Mouse (Mus musculus) brain, embryonic 14.5 days (tissue): Measurements from ENCODE around the gene Cep170.

ENCODE experiments used
- CTCF ChIP-seq: fragments of 200-500 bp; IDR thresholded peaks from 2 replicates; pipeline ENCODE4 v1.5.1; 2012; ENCODE audit warnings: inconsistent platforms, mild to moderate bottlenecking, moderate library complexity, borderline replicate concordance; ENCODE audit not compliant: insufficient read depth, insufficient read length; ENCODE audit errors: extremely low read depth
- POLR2A ChIP-seq: fragments of 200-500 bp; IDR thresholded peaks from 2 replicates; pipeline ENCODE4 v1.6.1; 2012; ENCODE audit warnings: mild to moderate bottlenecking, inconsistent platforms, borderline replicate concordance; ENCODE audit not compliant: poor library complexity, insufficient read depth, insufficient read length, severe bottlenecking; ENCODE audit errors: extremely low read depth

DNA sequence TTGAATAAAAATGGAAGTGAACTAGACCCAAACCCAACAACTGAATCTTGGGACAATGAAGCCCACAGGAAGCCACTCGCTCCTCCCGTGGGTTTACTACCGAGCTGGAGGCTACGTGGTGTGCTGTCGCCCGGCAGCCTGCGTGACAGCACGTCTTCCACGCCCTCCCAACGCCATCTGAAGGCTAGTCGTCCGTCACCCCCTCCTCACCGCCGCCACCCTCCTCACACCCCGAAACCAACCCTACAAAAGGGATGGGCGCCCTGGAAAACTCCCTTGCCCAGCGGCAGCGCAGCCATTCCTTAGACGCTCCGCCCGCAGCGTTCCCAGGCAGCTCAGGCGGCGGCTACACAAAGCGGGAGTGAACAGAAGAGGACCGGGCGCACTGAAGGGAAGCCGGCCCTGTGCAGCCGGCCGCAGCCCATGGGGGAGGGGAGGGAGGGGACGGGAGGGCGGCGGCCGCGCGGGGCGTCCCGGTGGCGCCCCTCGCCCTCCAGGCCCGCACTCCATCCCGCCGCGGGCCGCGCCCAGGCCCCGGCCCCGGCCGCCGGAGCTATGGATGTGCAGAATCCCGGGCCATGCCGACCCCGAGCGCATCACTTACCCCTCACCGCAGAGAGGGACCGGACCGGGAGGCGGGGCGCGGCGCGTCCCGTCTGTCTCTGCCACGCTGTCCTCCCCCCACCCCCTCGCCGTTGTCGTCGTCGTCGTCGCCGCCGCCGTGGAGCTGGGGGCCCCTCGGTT lies 403 bp downstream of the Cep170 start:
- TF ChIP-seq CTCF = no peak
- no peak; the same call in 1 of the 2 replicates for TF ChIP-seq POLR2A
